Mouse (Mus musculus): ENCODE results near the gene Iqsec2. TPM values are rescaled to one million over a fixed set of nuclear protein-coding genes. Genes with fewer than 3 reads are reported as not detected.
A peak's percentile ranks its signal among the peaks of the same experiment; 100 is the strongest.

Gene Iqsec2
- 0.88 and 1.9 TPM in 2 replicates for polyA plus RNA-seq (2016; fragmentation: Nextera tagmentation; extraction: Ambion mirVana)

GRCm38 (mm10) chrX:152143941-152144741 lies at the start of gene Iqsec2:
Gene Iqsec2 (plus strand): TSS chrX:152144268.
- Histone ChIP-seq H3K27ac (peak within 1 kb of the TSS; percentile 66), H3K4me1 (replicated peaks) (peaks cover 9% of the 10 kb centered on the region; the same call in 1 of the 2 replicates), H3K36me3 (no peaks in the 10 kb centered on the region), H3K27me3 (ENCODE audit: insufficient read depth, poor library complexity, severe bottlenecking) (peaks cover 86% of the 10 kb centered on the region), H3K9me3 (no peaks in the 10 kb centered on the region), H3K4me3 (peak within 1 kb of the TSS; percentile 66)
- peak; percentile 27 for DNase-seq (ENCODE audit: low spot score)
- WGBS: 11% methylated on average over 69 of the region's 78 CpGs

- no peak for DNase-seq (ENCODE audit: low spot score)
- 47% methylated on average over 1 of the region's 1 CpGs for WGBS
- Histone ChIP-seq H3K36me3 (no peaks in the 10 kb centered on the region), H3K4me1 (replicated peaks) (no peaks in the 10 kb centered on the region), H3K27ac (no peak overlapping the region), H3K27me3 (ENCODE audit: insufficient read depth, poor library complexity, severe bottlenecking) (peaks cover 92% of the 10 kb centered on the region), H3K9me3 (no peaks in the 10 kb centered on the region), H3K4me3 (no peak overlapping the region)
These were observed 46.5 kb upstream of the Iqsec2 start for GRCm38 (mm10) chrX:152097572-152097971.

GRCm38 (mm10) chrX:152121687-152122086 lies 22.4 kb upstream of the Iqsec2 start:
- 85% methylated on average over 1 of the region's 1 CpGs for WGBS
- Histone ChIP-seq H3K27me3 (ENCODE audit: insufficient read depth, poor library complexity, severe bottlenecking) (peaks cover 92% of the 10 kb centered on the region), H3K4me1 (replicated peaks) (no peaks in the 10 kb centered on the region), H3K4me3 (no peak overlapping the region), H3K27ac (no peak overlapping the region), H3K9me3 (no peaks in the 10 kb centered on the region), H3K36me3 (no peaks in the 10 kb centered on the region)
- no peak for DNase-seq (ENCODE audit: low spot score)

- Histone ChIP-seq H3K4me3 (no peak overlapping the region), H3K36me3 (no peaks in the 10 kb centered on the region), H3K27ac (no peak overlapping the region), H3K4me1 (replicated peaks) (no peaks in the 10 kb centered on the region), H3K9me3 (no peaks in the 10 kb centered on the region), H3K27me3 (ENCODE audit: insufficient read depth, poor library complexity, severe bottlenecking) (peaks cover 99% of the 10 kb centered on the region)
- no peak for DNase-seq (ENCODE audit: low spot score)
- 65% methylated on average over 3 of the region's 3 CpGs for WGBS
These were observed 13.3 kb upstream of the Iqsec2 start for GRCm38 (mm10) chrX:152130777-152131176.

- Histone ChIP-seq H3K27ac (no peak overlapping the region), H3K36me3 (no peaks in the 10 kb centered on the region), H3K27me3 (ENCODE audit: insufficient read depth, poor library complexity, severe bottlenecking) (peaks cover 99% of the 10 kb centered on the region), H3K9me3 (no peaks in the 10 kb centered on the region), H3K4me3 (no peak overlapping the region), H3K4me1 (replicated peaks) (no peaks in the 10 kb centered on the region)
- WGBS: 78% methylated on average over 2 of the region's 2 CpGs
- DNase-seq (ENCODE audit: low spot score): no peak
These were observed 12.0 kb upstream of the Iqsec2 start for GRCm38 (mm10) chrX:152132029-152132428.

- Histone ChIP-seq H3K9me3 (no peaks in the 10 kb centered on the region), H3K4me3 (no peak overlapping the region), H3K4me1 (replicated peaks) (no peaks in the 10 kb centered on the region), H3K36me3 (no peaks in the 10 kb centered on the region), H3K27me3 (ENCODE audit: insufficient read depth, poor library complexity, severe bottlenecking) (peaks cover 98% of the 10 kb centered on the region), H3K27ac (no peak overlapping the region)
- 71% methylated on average over 2 of the region's 2 CpGs for WGBS
- no peak for DNase-seq (ENCODE audit: low spot score)
These were observed 8.9 kb upstream of the Iqsec2 start for GRCm38 (mm10) chrX:152135195-152135594.

GRCm38 (mm10) chrX:152144742-152145214 lies 710 bp downstream of the Iqsec2 start:
- H3K9me3 ChIP-seq: no peaks in the 10 kb centered on the region
- H3K27me3 ChIP-seq (ENCODE audit: insufficient read depth, poor library complexity, severe bottlenecking): peaks cover 86% of the 10 kb centered on the region
- DNase-seq (ENCODE audit: low spot score): peak; percentile 10
- H3K27ac ChIP-seq: peak overlapping the region; percentile 66
- peak overlapping the region; percentile 66 for H3K4me3 ChIP-seq
- no peaks in the 10 kb centered on the region for H3K36me3 ChIP-seq
- peaks cover 9% of the 10 kb centered on the region; the same call in 1 of the 2 replicates for H3K4me1 ChIP-seq (replicated peaks)
- 16% methylated on average over 42 of the region's 42 CpGs for WGBS

GRCm38 (mm10) chrX:152146150-152146549 lies 2.1 kb downstream of the Iqsec2 start:
- WGBS: 30% methylated on average over 1 of the region's 1 CpGs

GRCm38 (mm10) chrX:152146691-152147090 lies 2.6 kb downstream of the Iqsec2 start:
- peaks cover 93% of the 10 kb centered on the region for H3K27me3 ChIP-seq (ENCODE audit: insufficient read depth, poor library complexity, severe bottlenecking)
- DNase-seq (ENCODE audit: low spot score): no peak
- no peak overlapping the region for H3K4me3 ChIP-seq
- no peaks in the 10 kb centered on the region for H3K9me3 ChIP-seq
- H3K4me1 ChIP-seq (replicated peaks): peaks cover 9% of the 10 kb centered on the region; the same call in 1 of the 2 replicates
- 71% methylated on average over 2 of the region's 2 CpGs for whole genome bisulfite sequencing
- no peaks in the 10 kb centered on the region for H3K36me3 ChIP-seq
- no peak overlapping the region for H3K27ac ChIP-seq

More at GRCm38 (mm10) chrX:152146150-152146549, 2.1 kb downstream of the Iqsec2 start:
- no peaks in the 10 kb centered on the region for H3K9me3 ChIP-seq
- H3K27ac ChIP-seq: no peak overlapping the region
- no peak for DNase-seq (ENCODE audit: low spot score)
- H3K4me1 ChIP-seq (replicated peaks): peaks cover 9% of the 10 kb centered on the region; the same call in 1 of the 2 replicates
- H3K36me3 ChIP-seq: no peaks in the 10 kb centered on the region
- peaks cover 89% of the 10 kb centered on the region for H3K27me3 ChIP-seq (ENCODE audit: insufficient read depth, poor library complexity, severe bottlenecking)
- no peak overlapping the region for H3K4me3 ChIP-seq

- peaks cover 9% of the 10 kb centered on the region; the same call in 1 of the 2 replicates for H3K4me1 ChIP-seq (replicated peaks)
- no peak overlapping the region for H3K27ac ChIP-seq
- H3K9me3 ChIP-seq: no peaks in the 10 kb centered on the region
- no peak overlapping the region for H3K4me3 ChIP-seq
- DNase-seq (ENCODE audit: low spot score): peak; percentile 67
- 31% methylated on average over 5 of the region's 5 CpGs for WGBS
- peaks cover 97% of the 10 kb centered on the region for H3K27me3 ChIP-seq (ENCODE audit: insufficient read depth, poor library complexity, severe bottlenecking)
- no peaks in the 10 kb centered on the region for H3K36me3 ChIP-seq
These were observed 3.5 kb downstream of the Iqsec2 start for GRCm38 (mm10) chrX:152147451-152148116.

GRCm38 (mm10) chrX:152148706-152149105 lies 4.6 kb downstream of the Iqsec2 start:
- 84% methylated on average over 5 of the region's 5 CpGs for WGBS
- no peak for DNase-seq (ENCODE audit: low spot score)
- no peaks in the 10 kb centered on the region for H3K36me3 ChIP-seq
- H3K27ac ChIP-seq: no peak overlapping the region
- no peak overlapping the region for H3K4me3 ChIP-seq
- no peaks in the 10 kb centered on the region for H3K9me3 ChIP-seq
- peaks cover 9% of the 10 kb centered on the region; the same call in 1 of the 2 replicates for H3K4me1 ChIP-seq (replicated peaks)
- H3K27me3 ChIP-seq (ENCODE audit: insufficient read depth, poor library complexity, severe bottlenecking): peaks cover 94% of the 10 kb centered on the region

- DNase-seq (ENCODE audit: low spot score): peak; percentile 35
- no peaks in the 10 kb centered on the region for H3K9me3 ChIP-seq
- no peak overlapping the region for H3K27ac ChIP-seq
- no peaks in the 10 kb centered on the region for H3K4me1 ChIP-seq (replicated peaks)
- 10% methylated on average over 6 of the region's 6 CpGs for WGBS
- no peaks in the 10 kb centered on the region for H3K36me3 ChIP-seq
- H3K4me3 ChIP-seq: no peak overlapping the region
- peaks cover 90% of the 10 kb centered on the region for H3K27me3 ChIP-seq (ENCODE audit: insufficient read depth, poor library complexity, severe bottlenecking)
These were observed 7.6 kb downstream of the Iqsec2 start for GRCm38 (mm10) chrX:152151709-152152108.

GRCm38 (mm10) chrX:152158294-152158693 lies 14.2 kb downstream of the Iqsec2 start:
- Histone ChIP-seq H3K4me1 (replicated peaks) (no peaks in the 10 kb centered on the region), H3K4me3 (no peak overlapping the region), H3K9me3 (no peaks in the 10 kb centered on the region), H3K27ac (no peak overlapping the region), H3K36me3 (no peaks in the 10 kb centered on the region), H3K27me3 (ENCODE audit: insufficient read depth, poor library complexity, severe bottlenecking) (peaks cover 90% of the 10 kb centered on the region)
- WGBS: 86% methylated on average over 3 of the region's 3 CpGs
- no peak for DNase-seq (ENCODE audit: low spot score)
